Mouse (Mus musculus) lung, embryonic 14.5 days (tissue): ENCODE measurements around the gene Prkab1. TPM values are rescaled to one million over a fixed set of nuclear protein-coding genes. Genes with fewer than 3 reads are reported as not detected.

Experiments used
- ATAC-seq: fragments of 200-750 bp; cut with Nextera tagmentation; 2 replicates; pipeline ENCODE4 v1.8.0; 2017; ENCODE audit warnings: mild to moderate bottlenecking, moderate TSS enrichment, moderate library complexity; ENCODE audit not compliant: insufficient read depth
- DNase-seq: peaks from one replicate; pipeline ENCODE4 v3.0.0-alpha.2; 2015
- H3K27ac ChIP-seq: fragments of 300-500 bp; sonication (generic); 2 replicates; pipeline ENCODE4 v1.5.1; 2014; ENCODE audit warnings: low read depth, mild to moderate bottlenecking, moderate library complexity
- H3K27me3 ChIP-seq: fragments of 300-500 bp; sonication (generic); 2 replicates; pipeline ENCODE4 v1.6.1; 2014; ENCODE audit warnings: low read length, control low read depth; ENCODE audit not compliant: insufficient read depth
- H3K36me3 ChIP-seq: fragments of 300-500 bp; sonication (generic); 2 replicates; pipeline ENCODE4 v1.6.1; 2014; ENCODE audit warnings: control low read depth; ENCODE audit not compliant: insufficient read depth
- H3K4me1 ChIP-seq: fragments of 300-500 bp; sonication (generic); 2 replicates; pipeline ENCODE4 v1.6.1; 2014; ENCODE audit warnings: antibody characterized with exemption, control low read depth; ENCODE audit not compliant: insufficient read depth
- H3K4me2 ChIP-seq: fragments of 300-500 bp; sonication (generic); 2 replicates; pipeline ENCODE4 v1.6.1; 2014; ENCODE audit warnings: mild to moderate bottlenecking
- H3K4me3 ChIP-seq: fragments of 300-500 bp; sonication (generic); 2 replicates; pipeline ENCODE4 v1.5.1; 2014; ENCODE audit warnings: low read depth, low read length
- H3K9ac ChIP-seq: fragments of 300-500 bp; sonication (generic); 2 replicates; pipeline ENCODE4 v1.6.1; 2014
- H3K9me3 ChIP-seq: fragments of 300-500 bp; sonication (generic); 2 replicates; pipeline ENCODE4 v1.6.1; 2016; ENCODE audit warnings: low read depth, low read length, control low read depth
- CTCF ChIP-seq: IDR thresholded peaks from 2 replicates; pipeline ENCODE4 v1.5.1; 2016; ENCODE audit warnings: antibody characterized with exemption, low read depth
- WGBS: fragments of 180-500 bp; shearing (Covaris S2); extraction: QIAGEN DNeasy Blood & Tissue Kit; methylation state at CpG from one replicate; pipeline ENCODE4 v1.1.7; 2014; 5-methylcytosine and 5-hydroxymethylcytosine counted together
- polyA plus RNA-seq: library from polyadenylated mRNA; unstranded; fragments of >200 nt; fragmentation: Nextera tagmentation; extraction: Ambion mirVana; gene quantifications from 2 replicates; pipeline ENCODE4 v1.2.1, GENCODE M21; 2014

The Prkab1 gene
- polyA plus RNA-seq, 1 experiment from 2014 or later = 68.9 TPM

DNA sequence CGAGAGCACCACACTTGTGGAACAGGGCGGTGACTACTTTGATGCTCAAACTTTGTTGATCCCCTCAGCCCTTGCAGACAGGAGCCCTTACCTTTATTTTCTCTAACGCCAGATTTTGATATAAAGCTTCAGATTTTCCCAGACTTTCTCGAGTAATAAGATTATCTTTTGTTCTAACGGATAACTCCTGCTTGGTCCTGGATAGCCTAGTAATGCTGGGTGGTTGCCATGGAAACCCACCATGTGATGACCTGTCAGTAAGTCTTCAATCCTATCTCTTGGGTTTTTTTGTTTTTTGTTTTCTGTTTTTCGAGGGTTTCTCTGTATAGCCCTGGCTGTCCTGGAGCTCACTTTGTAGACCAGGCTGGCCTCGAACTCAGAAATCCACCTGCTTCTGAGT, 17.9 kb upstream of the Prkab1 start:
- H3K27ac ChIP-seq = no peak overlapping the region
- ATAC-seq (no peak), DNase-seq (no peak)
- H3K4me3 ChIP-seq = no peak overlapping the region
- WGBS = 68% methylated on average over 7 of the region's 7 CpGs
- H3K4me1 ChIP-seq = no peaks in the 10 kb centered on the region
- H3K27me3 ChIP-seq = no peaks in the 10 kb centered on the region
- H3K9me3 ChIP-seq = no peaks in the 10 kb centered on the region
- no peak for TF ChIP-seq CTCF
- H3K36me3 ChIP-seq = no peaks in the 10 kb centered on the region
- no peak overlapping the region for H3K4me2 ChIP-seq
- no peak overlapping the region for H3K9ac ChIP-seq

GRCm38 (mm10) chr5:116039706-116040105, 15.4 kb upstream of the Prkab1 start:
- Histone ChIP-seq H3K36me3 (no peaks in the 10 kb centered on the region), H3K9ac (no peak overlapping the region), H3K27me3 (no peaks in the 10 kb centered on the region), H3K4me2 (peak overlapping the region; percentile 48), H3K4me1 (no peaks in the 10 kb centered on the region), H3K27ac (no peak overlapping the region), H3K9me3 (no peaks in the 10 kb centered on the region), H3K4me3 (0 out of 2 replicates have a peak overlapping the region, but pooled peaks have one; percentile 6)
- ATAC-seq (no peak), DNase-seq (peak; percentile 27)
- WGBS = 22% methylated on average over 11 of the region's 11 CpGs
- no peak for TF ChIP-seq CTCF

- no peaks in the 10 kb centered on the region for H3K4me1 ChIP-seq
- 53% methylated on average over 12 of the region's 12 CpGs for WGBS
- ATAC-seq (no peak), DNase-seq (no peak)
- no peak overlapping the region for H3K4me2 ChIP-seq
- H3K9ac ChIP-seq = no peak overlapping the region
- no peaks in the 10 kb centered on the region for H3K27me3 ChIP-seq
- no peaks in the 10 kb centered on the region for H3K36me3 ChIP-seq
- TF ChIP-seq CTCF = no peak
- H3K27ac ChIP-seq = no peak overlapping the region
- no peaks in the 10 kb centered on the region for H3K9me3 ChIP-seq
- no peak overlapping the region for H3K4me3 ChIP-seq
Measured at GRCm38 (mm10) chr5:116037731-116038130, 13.4 kb upstream of the Prkab1 start.

DNA sequence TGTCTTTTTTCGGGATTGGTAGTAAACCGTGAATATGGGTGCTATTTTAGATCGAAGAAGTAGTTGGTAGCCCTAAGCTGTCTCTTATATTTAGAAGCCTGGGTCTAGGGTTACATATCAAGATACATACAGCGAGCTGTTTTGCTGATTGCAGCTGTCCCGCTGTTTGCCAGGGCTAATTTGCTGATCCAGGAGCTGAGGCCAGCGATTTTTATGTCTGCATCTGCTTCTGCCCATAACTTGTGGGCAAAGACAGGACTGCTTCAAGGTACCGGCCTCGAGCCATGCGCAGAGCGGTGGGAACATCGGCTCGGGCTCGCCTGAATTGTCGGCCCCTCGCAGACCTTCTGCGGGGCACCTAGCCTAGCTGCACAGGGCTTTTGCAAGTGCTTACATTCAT, 12.2 kb upstream of the Prkab1 start:
- Histone ChIP-seq H3K9ac (no peak overlapping the region), H3K9me3 (no peaks in the 10 kb centered on the region), H3K4me3 (no peak overlapping the region), H3K27me3 (no peaks in the 10 kb centered on the region), H3K27ac (no peak overlapping the region), H3K36me3 (no peaks in the 10 kb centered on the region), H3K4me1 (no peaks in the 10 kb centered on the region), H3K4me2 (no peak overlapping the region)
- TF ChIP-seq CTCF = no peak
- 62% methylated on average over 16 of the region's 16 CpGs for WGBS
- DNase-seq (no peak), ATAC-seq (no peak)

DNA sequence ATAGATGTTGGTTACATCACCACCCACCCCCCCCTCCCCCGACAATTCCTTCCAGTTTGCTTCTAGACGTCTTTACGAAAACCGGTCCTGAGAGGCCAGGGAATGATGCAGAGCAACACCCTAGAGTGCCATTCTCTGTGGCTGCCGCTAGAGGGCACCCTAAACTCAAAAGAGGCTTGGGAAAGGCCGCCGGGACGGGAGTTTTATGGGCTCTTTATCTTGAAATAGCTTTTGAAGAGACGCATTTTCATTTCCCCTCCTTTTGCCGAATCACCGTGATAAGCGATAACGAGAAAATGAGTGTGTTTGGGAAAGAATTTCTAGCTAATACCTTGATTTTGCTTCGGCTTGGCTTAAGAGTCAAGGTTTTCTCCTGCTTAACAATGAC, 6.9 kb upstream of the Prkab1 start:
- H3K9me3 ChIP-seq = no peaks in the 10 kb centered on the region
- no peaks in the 10 kb centered on the region for H3K27me3 ChIP-seq
- whole genome bisulfite sequencing = 3% methylated on average over 14 of the region's 14 CpGs
- no peak overlapping the region for H3K4me3 ChIP-seq
- H3K4me1 ChIP-seq = no peaks in the 10 kb centered on the region
- DNase-seq (peak; percentile 92), ATAC-seq (peak; percentile 36; the same call in 1 of the 2 replicates)
- H3K4me2 ChIP-seq = peak overlapping the region; percentile 35; the same call in 1 of the 2 replicates
- no peaks in the 10 kb centered on the region for H3K36me3 ChIP-seq
- peak; percentile 88 for TF ChIP-seq CTCF
- H3K9ac ChIP-seq = no peak overlapping the region
- H3K27ac ChIP-seq = no peak overlapping the region

GRCm38 (mm10) chr5:116030566-116031189, 6.4 kb upstream of the Prkab1 start:
- H3K4me2 ChIP-seq = peak overlapping the region; percentile 35
- no peak overlapping the region for H3K27ac ChIP-seq
- no peaks in the 10 kb centered on the region for H3K36me3 ChIP-seq
- H3K4me3 ChIP-seq = no peak overlapping the region
- H3K9me3 ChIP-seq = no peaks in the 10 kb centered on the region
- H3K4me1 ChIP-seq = no peaks in the 10 kb centered on the region
- WGBS = 4% methylated on average over 19 of the region's 19 CpGs
- peak; percentile 58; the same call in 1 of the 2 replicates for ATAC-seq
- TF ChIP-seq CTCF = no peak
- H3K27me3 ChIP-seq = no peaks in the 10 kb centered on the region
- H3K9ac ChIP-seq = peak overlapping the region; percentile 14; the same call in 1 of the 2 replicates
- no peak for DNase-seq

DNA sequence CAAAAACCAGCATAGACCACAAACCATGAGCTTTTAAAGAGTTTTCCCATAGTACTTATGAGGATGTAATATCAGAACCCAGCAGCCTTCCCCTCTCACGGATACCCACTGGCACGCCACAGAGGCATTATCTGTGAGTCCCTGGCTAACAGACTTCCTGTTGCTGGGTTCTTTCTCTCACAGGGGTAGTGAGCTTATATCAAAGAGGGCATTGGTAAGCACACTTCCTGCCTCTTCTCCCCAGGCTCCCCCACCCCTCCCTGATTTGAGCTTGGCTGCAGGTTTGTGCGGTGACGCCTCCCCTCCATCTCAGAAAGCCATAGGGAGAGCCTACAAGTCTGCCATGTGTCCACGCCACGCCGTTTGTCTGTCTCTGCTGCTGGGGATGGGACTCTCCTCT, 4.8 kb upstream of the Prkab1 start:
- no peak overlapping the region for H3K27ac ChIP-seq
- DNase-seq (no peak), ATAC-seq (no peak)
- H3K27me3 ChIP-seq = no peaks in the 10 kb centered on the region
- no peak overlapping the region for H3K4me2 ChIP-seq
- TF ChIP-seq CTCF = no peak
- H3K4me1 ChIP-seq = no peaks in the 10 kb centered on the region
- H3K4me3 ChIP-seq = no peak overlapping the region
- no peaks in the 10 kb centered on the region for H3K36me3 ChIP-seq
- H3K9me3 ChIP-seq = no peaks in the 10 kb centered on the region
- 49% methylated on average over 7 of the region's 7 CpGs for WGBS
- H3K9ac ChIP-seq = no peak overlapping the region
